Mouse (Mus musculus): ENCODE results near the gene Crip2.

- TF ChIP-seq CTCF (IDR thresholded peaks at IDR 0.05; ENCODE audit: borderline replicate concordance, insufficient read depth, low read length) (no peak), POLR2A (IDR thresholded peaks at IDR 0.05; ENCODE audit: low read depth, low read length) (no peak)
These were observed 6.1 kb upstream of the Crip2 start for GRCm38 (mm10) chr12:113133861-113134403.
